ENCODE assay signal across 26 mouse cellular contexts in genomic region chr9:86799099-86799498, GRCm38 (mm10). TPM values are rescaled to one million over a fixed set of nuclear protein-coding genes. Genes with fewer than 3 reads are reported as not detected.
DNase-seq lines count a peak whose midpoint lies in the region; ATAC-seq and TF ChIP-seq lines count a peak whose summit lies in the region.
"Had no signal": no experiment of that assay in that cellular context is flagged by ENCODE, and none has a peak within 500 bp of the region (broad histone marks: within the 10 kb centered on the region; RNA-seq: fewer than 3 reads in every experiment).

No protein-coding gene starts in this region.

- H3K9ac ChIP-seq in kidney, embryonic 14.5 days (ENCODE audit: low read depth, low read length): no peak overlapping the region
- H3K9ac ChIP-seq in kidney, postnatal 0 days (ENCODE audit: low read depth, low read length): no peak overlapping the region
- peak overlapping the region; percentile 7; the same call in 1 of the 2 replicates for H3K9ac ChIP-seq in limb, embryonic 14.5 days (ENCODE audit: low read depth, low read length, severe bottlenecking)
- H3K9ac ChIP-seq: embryonic facial prominence, embryonic 15.5 days; forebrain, postnatal 0 days; heart, embryonic 12.5 days; heart, embryonic 15.5 days; hindbrain, embryonic 14.5 days had no signal

- no peak overlapping the region for H3K4me3 ChIP-seq in kidney, embryonic 14.5 days (ENCODE audit: low read length)
- no peak overlapping the region for H3K4me3 ChIP-seq in kidney, postnatal 0 days (replicated peaks; ENCODE audit: low read depth, low read length)
- H3K4me3 ChIP-seq in limb, embryonic 14.5 days (replicated peaks; ENCODE audit: low read length): no peak overlapping the region
- H3K4me3 ChIP-seq: embryonic facial prominence, embryonic 15.5 days; gastrocnemius, adult 2 months; heart, embryonic 12.5 days; heart, embryonic 15.5 days had no signal

- no peak overlapping the region for H3K27ac ChIP-seq in kidney, embryonic 14.5 days (ENCODE audit: low read depth, low read length)
- no peak overlapping the region for H3K27ac ChIP-seq in kidney, postnatal 0 days
- no peak overlapping the region for H3K27ac ChIP-seq in limb, embryonic 14.5 days (replicated peaks; ENCODE audit: low read depth, low read length)
- H3K27ac ChIP-seq: embryonic facial prominence, embryonic 15.5 days; gastrocnemius, adult 2 months; heart, embryonic 15.5 days; hindbrain, embryonic 14.5 days; hindbrain, postnatal 0 days had no signal

- TF ChIP-seq POLR2A in limb, embryonic 14.5 days (IDR thresholded peaks at IDR 0.05; ENCODE audit: borderline replicate concordance, extremely low read depth, insufficient read depth, insufficient read length): no peak

- H3K27me3 ChIP-seq in kidney, embryonic 14.5 days (ENCODE audit: control insufficient read depth, insufficient read depth, low read length): no peaks in the 10 kb centered on the region
- H3K27me3 ChIP-seq in kidney, postnatal 0 days (ENCODE audit: insufficient read depth, low read length): no peaks in the 10 kb centered on the region
- H3K27me3 ChIP-seq in limb, embryonic 14.5 days (ENCODE audit: control insufficient read depth, insufficient read depth, low read length): no peaks in the 10 kb centered on the region
- H3K27me3 ChIP-seq: CH12.LX; embryonic facial prominence, embryonic 15.5 days; heart, embryonic 12.5 days; heart, embryonic 15.5 days; Patski had no signal

- peak; percentile 58; the same call in 1 of the 2 replicates for ATAC-seq in kidney, embryonic 14.5 days (ENCODE audit: low FRiP score, low TSS enrichment)
- ATAC-seq in kidney, postnatal 0 days (replicated peaks; ENCODE audit: low FRiP score, low read depth): no peak; the same call in 1 of the 2 replicates
- ATAC-seq in limb, embryonic 14.5 days (ENCODE audit: low FRiP score, low read depth): no peak
- ATAC-seq: forebrain, embryonic 14.5 days; forebrain, postnatal 0 days; hindbrain, postnatal 0 days; Patski had no signal

- intact Hi-C loops in left cerebral cortex, postnatal 14 days (cut with DNase I): no loop called here

- H3K36me3 ChIP-seq in kidney, embryonic 14.5 days (ENCODE audit: control insufficient read depth, insufficient read depth, low read length): no peaks in the 10 kb centered on the region
- no peaks in the 10 kb centered on the region for H3K36me3 ChIP-seq in kidney, postnatal 0 days (ENCODE audit: insufficient read depth, low read length)
- no peaks in the 10 kb centered on the region for H3K36me3 ChIP-seq in limb, embryonic 14.5 days (ENCODE audit: control insufficient read depth, insufficient read depth, low read length)
- H3K36me3 ChIP-seq: embryonic facial prominence, embryonic 15.5 days; G1E had no signal

- DNase-seq in kidney, postnatal 25 days: no peak
- no peak for DNase-seq in kidney, postnatal 0 days (ENCODE audit: low spot score)
- DNase-seq in kidney, adult 18-20 months: no peak
- no peak for DNase-seq in limb, embryonic 14.5 days (ENCODE audit: low spot score)
- DNase-seq in ovary, adult 18-20 months (ENCODE audit: low spot score): no peak
- DNase-seq in left cerebral cortex, postnatal 14 days (ENCODE audit: low spot score in 2 of 2): no peak
- DNase-seq: adrenal gland, adult 2 months; adrenal gland, postnatal 14 days; B cell, adult 2 months; cerebellum, postnatal 10 days; forebrain, postnatal 0 days; gastrocnemius, adult 2 months; gastrocnemius, postnatal 14 days; heart, adult 18-20 months; heart, postnatal 14 days; heart, postnatal 4 days had no signal

- 31% methylated on average over 7 of the region's 7 CpGs for WGBS in kidney, embryonic 14.5 days
- 41% methylated on average over 7 of the region's 7 CpGs for WGBS in kidney, postnatal 0 days
- WGBS in limb, embryonic 14.5 days: 49% methylated on average over 7 of the region's 7 CpGs

- H3K9me3 ChIP-seq in kidney, embryonic 14.5 days (ENCODE audit: control insufficient read depth, low read length): no peaks in the 10 kb centered on the region
- H3K9me3 ChIP-seq in kidney, postnatal 0 days (replicated peaks; ENCODE audit: low read length): no peaks in the 10 kb centered on the region
- no peaks in the 10 kb centered on the region for H3K9me3 ChIP-seq in limb, embryonic 14.5 days (ENCODE audit: control insufficient read depth, low read length)
- H3K9me3 ChIP-seq: embryonic facial prominence, embryonic 15.5 days; G1E; heart, embryonic 12.5 days; heart, embryonic 15.5 days had no signal

- no peak for TF ChIP-seq CTCF in kidney, postnatal 0 days (IDR thresholded peaks at IDR 0.05; ENCODE audit: low read depth)

- no peak overlapping the region for H3K4me2 ChIP-seq in kidney, embryonic 14.5 days (replicated peaks; ENCODE audit: low read depth, low read length)
- 0 out of 2 replicates have a peak overlapping the region, but pooled peaks have one; percentile 18 for H3K4me2 ChIP-seq in kidney, postnatal 0 days (ENCODE audit: low read length)
- H3K4me2 ChIP-seq in limb, embryonic 14.5 days (replicated peaks; ENCODE audit: low read depth, low read length, severe bottlenecking): no peak overlapping the region
- H3K4me2 ChIP-seq: embryonic facial prominence, embryonic 15.5 days; heart, embryonic 12.5 days; heart, embryonic 15.5 days; hindbrain, embryonic 14.5 days had no signal

- H3K4me1 ChIP-seq in kidney, embryonic 14.5 days (ENCODE audit: control insufficient read depth, insufficient read depth, low read length): no peaks in the 10 kb centered on the region
- H3K4me1 ChIP-seq in kidney, postnatal 0 days (replicated peaks; ENCODE audit: insufficient read depth, low read length): no peaks in the 10 kb centered on the region; the same call in 1 of the 2 replicates
- peaks cover 6% of the 10 kb centered on the region; the same call in 1 of the 2 replicates for H3K4me1 ChIP-seq in limb, embryonic 14.5 days (ENCODE audit: control insufficient read depth, insufficient read depth, low read length)
- H3K4me1 ChIP-seq: heart, embryonic 15.5 days had no signal

RNA-seq across cellular contexts. Expression of gene Prss35, which starts 55.6 kb away (rescaled TPM):
- polyA plus RNA-seq in kidney, embryonic 14.5 days (2014; fragmentation: Nextera tagmentation; extraction: Ambion mirVana): 1.1 and 1.5 TPM in 2 replicates
- polyA plus RNA-seq in kidney, postnatal 0 days (2015; fragmentation: Nextera tagmentation; extraction: Ambion mirVana): 7.1 and 7.2 TPM in 2 replicates
- polyA plus RNA-seq in limb, embryonic 14.5 days (2012; rRNA removed): 54.8 and 55.6 TPM in 2 replicates
- 75.5 and 80.8 TPM in 2 replicates for polyA plus RNA-seq in limb, embryonic 14.5 days (2014; fragmentation: Nextera tagmentation; extraction: Ambion mirVana)
- total RNA-seq in left cerebral cortex, postnatal 14 days (2021): 1 to 10 TPM; 6.4 to 6.5 TPM
- total RNA-seq: CH12.LX had no signal
- polyA plus RNA-seq: G1E had no signal
